Mouse (Mus musculus) adrenal gland, postnatal 25 days (tissue): ENCODE data around the gene Hdlbp. TPM values are rescaled to one million over a fixed set of nuclear protein-coding genes. Genes with fewer than 3 reads are reported as not detected.
A peak's percentile ranks its signal among the peaks of the same experiment; 100 is the strongest.
"Not testable (repeated sequence)": the region's sequence is repeated elsewhere in the genome, so short reads cannot be mapped to it uniquely, and the experiment has no call there.

Experiments used
- DNase-seq: peaks from one replicate; pipeline ENCODE4 v3.0.0; 2021; ENCODE audit warnings: mixed read lengths
- long read RNA-seq: library from polyadenylated mRNA; stranded (forward); transcript quantifications from one replicate; pipeline ENCODE4 v2.0.0, GENCODE M21; 2021
- total RNA-seq: library from RNA; stranded (reverse); gene quantifications from 2 replicates; pipeline ENCODE4 v1.2.3, GENCODE M21; 2021

Gene Hdlbp
- 339 and 351 TPM in 2 replicates for total RNA-seq
- long read RNA-seq, full-length matches to known transcripts, result 163 of 301 reads
- long read RNA-seq, partial matches to known transcripts, result 95 of 301 reads
- long read RNA-seq, other reads (novel, unspliced or antisense), result 43 of 301 reads

DNA sequence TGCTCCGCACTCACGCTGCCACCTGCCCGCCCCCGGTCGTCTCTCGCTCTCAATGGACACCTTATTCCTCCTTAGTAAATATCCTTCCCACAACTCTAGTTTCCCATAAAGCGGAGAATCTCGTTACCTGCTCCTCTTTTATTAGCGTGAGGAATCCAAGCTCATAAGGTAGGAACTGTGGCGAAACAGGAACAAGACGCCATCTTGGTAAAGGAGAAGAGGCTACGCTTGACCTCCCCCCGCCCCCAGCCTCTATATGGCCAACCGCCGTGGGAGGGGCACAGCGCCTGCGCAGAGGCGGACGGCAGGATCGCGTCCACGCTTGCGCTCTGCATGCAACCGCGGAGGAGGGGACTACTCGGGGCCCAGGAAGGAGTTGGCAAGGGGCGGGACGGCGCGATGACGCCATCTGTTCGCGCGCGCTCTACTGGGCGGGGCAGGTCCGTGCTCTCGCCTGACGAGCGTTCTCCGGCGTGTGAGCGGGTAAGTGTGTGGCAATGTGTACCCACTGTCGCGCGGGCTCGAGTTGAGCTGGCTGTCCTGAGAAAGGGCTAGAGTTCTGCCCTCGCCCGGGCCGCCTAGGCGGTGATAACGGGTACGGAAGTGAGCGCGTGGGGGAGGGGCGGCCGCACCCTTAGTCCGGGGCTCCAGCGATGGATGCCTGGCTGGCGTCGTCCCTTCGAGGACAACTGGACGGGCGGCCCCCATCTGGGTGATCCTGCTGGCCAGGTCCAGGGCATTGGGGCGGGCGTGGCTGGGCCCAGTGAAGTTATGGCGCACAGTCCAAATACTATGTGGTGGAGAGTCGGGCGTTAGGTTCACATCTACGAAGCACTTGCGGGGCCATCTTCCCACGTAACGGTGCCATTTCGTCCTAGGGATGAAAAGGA lies at the start of gene Hdlbp:
Gene Hdlbp, minus strand, starts transcription at position 230 of the 890 bp plus-strand sequence.
- peak; percentile 99 for DNase-seq

DNA sequence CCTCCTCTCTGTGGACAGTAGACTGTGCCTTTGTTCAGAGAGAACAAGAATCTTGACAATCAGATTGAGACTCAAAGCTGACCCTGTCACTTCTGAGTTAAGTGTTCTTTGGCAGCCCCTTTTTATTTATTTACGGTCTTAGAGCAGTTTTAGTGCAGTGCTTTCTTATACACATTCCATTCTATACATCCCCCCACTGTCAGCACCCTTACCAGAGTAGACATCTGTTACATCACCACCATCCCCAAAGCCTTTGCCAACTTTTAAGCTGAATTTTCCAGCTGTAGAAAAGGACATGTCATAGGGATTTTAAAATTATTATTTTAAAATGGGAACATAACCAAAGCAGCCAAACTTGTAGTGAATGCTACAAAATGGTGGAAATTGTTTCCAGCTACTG lies 43.7 kb upstream of the Hdlbp start:
- no peak for DNase-seq

DNA sequence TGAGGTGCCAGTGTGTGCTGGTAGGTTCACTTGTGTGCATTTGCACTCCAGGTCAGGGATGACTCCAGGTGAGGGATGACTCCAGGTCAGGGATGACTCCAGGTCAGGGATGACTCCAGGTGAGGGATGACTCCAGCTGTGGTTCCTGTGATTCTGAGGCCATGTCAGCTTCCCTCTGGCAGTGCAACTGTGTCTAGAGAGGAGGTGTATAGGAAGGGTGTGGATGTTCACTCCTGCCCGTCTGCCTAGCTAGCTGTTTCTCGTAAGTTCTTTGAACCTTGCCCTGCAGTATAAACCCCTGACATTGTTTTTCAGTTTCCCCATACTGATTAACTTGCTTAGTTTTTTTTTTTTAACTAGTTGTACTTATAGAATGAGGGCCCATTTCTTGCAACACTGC lies 42.9 kb upstream of the Hdlbp start:
- no peak for DNase-seq

- no peak for DNase-seq
Observed at GRCm38 (mm10) chr1:93513221-93513620, 34.6 kb upstream of the Hdlbp start.

DNA sequence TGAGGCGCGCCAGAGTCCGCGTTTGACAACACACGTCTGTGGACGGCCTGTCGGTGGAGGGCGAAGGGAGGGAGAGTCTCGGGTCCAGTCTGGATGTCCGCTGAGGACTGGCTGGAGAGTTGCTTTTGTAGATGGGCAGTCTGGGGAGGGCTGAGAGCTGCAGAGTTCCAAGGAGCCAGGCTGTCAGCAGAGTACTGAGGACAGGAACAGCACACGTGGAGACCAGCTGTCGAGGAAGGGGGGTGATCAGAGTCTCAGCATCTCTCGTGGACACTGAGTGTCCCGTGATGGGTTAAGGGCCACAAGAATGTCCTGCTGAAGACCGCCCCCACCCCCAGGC lies 33.7 kb upstream of the Hdlbp start:
- DNase-seq, result no peak

GRCm38 (mm10) chr1:93511585-93512350 lies 33.2 kb upstream of the Hdlbp start, which contains the start of gene Farp2:
Gene Farp2, plus strand, starts transcription at chr1:93512079.
- peak; percentile 97 for DNase-seq

DNA sequence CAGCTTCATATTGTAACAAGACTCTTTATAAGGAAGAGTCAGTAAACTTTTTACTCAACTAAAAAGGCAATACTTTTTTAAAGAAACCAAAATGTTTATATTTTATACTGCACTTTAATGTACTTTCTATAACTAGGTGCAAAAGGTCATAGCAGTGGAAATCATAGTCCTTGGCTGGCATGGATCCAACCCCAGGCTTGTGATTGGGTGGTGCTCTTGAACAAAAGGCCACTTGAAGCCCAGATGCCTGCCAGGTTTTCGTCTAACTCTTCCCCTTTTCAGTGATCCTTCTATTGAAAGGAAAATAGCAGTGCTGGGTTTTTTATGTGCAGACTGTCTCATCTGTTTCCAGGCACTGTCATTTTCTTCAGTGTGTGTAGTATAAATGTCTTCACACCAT lies 30.0 kb upstream of the Hdlbp start:
- not testable (repeated sequence) for DNase-seq

- no peak for DNase-seq
Observed at GRCm38 (mm10) chr1:93506944-93507676, 28.5 kb upstream of the Hdlbp start.

- DNase-seq, result no peak
Observed at GRCm38 (mm10) chr1:93495312-93495711, 16.7 kb upstream of the Hdlbp start.

DNA sequence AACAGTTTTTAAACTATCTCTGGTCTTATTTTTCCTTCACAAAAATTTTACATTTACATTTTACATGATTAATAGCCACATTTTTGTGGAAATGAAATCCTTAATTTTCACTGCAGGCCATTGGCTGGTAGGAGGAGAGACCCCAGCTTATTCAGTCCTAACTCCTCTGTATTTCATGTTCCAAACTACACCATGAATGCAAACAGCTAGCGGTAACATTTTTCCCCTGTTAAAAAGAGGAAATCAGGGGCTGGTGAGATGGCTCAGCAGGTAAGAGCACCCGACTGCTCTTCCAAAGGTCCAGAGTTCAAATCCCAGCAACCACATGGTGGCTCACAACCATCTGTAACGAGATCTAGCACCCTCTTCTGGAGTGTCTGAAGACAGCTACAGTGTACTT lies 7.7 kb upstream of the Hdlbp start:
- DNase-seq, result not testable (repeated sequence)

DNA sequence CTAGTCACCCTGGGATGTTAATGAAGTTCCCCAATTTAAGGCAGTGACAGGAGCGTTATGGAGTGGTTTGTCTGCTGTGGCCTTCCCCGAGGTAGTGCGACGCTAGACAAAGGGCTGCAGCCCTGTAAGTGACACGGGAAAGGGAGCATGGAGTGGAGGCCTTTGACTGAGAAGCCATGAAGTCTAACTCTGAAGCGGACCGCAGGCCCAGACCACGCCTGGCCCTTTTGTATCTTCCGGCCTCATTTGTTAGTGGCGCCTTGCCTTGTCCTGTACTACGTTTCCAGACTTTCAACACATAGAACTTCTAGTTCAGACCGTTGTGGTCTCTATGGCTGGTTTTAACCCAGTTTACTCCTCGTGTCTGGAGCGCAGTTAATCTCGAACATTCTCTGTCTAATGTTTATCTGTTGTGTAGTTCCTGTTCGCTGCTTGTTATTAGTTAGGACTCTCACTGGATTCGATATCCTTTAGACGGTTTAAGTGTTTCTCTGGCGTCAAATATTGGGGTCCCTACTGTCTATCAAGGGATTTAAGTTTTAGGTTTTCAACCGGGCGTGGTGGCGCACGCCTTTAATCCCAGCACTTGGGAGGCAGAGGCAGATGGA lies 965 bp upstream of the Hdlbp start:
- DNase-seq, result peak; percentile 15

- DNase-seq, result peak; percentile 97
Observed at GRCm38 (mm10) chr1:93477758-93478585, 643 bp downstream of the Hdlbp start.

- no peak for DNase-seq
Observed at GRCm38 (mm10) chr1:93475694-93476093, 2.9 kb downstream of the Hdlbp start.

DNA sequence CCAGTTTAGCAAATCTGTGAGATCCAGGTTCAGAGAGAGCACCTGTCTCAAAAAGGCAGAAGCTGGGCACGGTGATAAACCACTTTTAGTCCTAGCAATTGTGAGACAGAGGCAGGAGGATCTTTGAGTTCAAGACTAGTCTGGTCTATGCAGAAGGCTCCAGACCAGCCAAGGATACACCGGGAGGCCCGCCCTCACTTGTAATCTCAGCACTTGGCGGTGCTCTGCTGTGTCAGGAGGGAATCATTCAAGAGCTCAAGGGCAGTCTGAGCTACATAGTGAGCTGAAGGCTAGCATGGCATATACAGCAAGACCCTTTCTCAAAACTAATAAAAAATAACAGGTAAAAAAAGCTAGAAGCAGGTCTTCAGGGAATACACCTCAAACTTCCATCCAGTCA lies 10.0 kb downstream of the Hdlbp start:
- peak; percentile 54 for DNase-seq

- DNase-seq, result no peak
Observed at GRCm38 (mm10) chr1:93465746-93466145, 12.9 kb downstream of the Hdlbp start.

- no peak for DNase-seq
Observed at GRCm38 (mm10) chr1:93465066-93465465, 13.5 kb downstream of the Hdlbp start.

DNA sequence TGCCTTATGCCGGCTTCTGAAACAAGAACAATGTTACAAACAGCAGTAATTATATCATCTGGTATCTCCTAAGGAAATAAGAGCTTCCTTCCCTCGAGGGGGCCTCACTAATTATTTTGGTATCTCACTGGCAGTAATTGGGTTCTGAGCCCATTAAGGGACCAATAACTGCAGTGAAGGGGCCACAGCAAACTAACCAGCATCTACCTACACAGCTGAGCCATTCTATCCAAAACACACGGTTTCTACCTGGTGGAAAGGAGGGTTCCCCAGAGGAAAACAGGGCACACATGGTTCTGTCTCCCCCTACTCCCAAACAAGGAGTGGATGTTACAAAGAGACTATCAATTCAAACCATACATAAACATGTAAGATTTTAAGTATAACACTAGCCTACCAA lies 19.5 kb downstream of the Hdlbp start:
- no peak for DNase-seq

DNA sequence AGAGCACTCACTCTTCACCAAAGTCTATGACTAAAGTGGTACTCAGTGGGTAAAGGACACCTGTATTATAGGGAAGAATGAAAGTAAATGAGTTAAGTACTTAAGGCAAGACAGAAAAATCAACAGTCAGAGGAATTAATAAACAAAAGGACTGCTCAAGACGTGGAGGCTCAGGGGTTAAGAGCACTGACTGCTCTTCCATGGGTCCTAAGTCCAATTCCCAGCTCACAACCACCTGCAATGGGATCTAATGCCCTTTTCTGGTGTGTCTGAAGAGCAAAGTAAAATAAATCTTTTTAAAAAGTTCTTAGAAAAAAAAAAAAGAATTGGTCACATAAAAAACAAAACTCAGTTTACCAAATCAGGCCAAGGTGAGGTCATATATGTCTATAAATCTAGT lies 20.3 kb downstream of the Hdlbp start:
- no peak for DNase-seq

- no peak for DNase-seq
Observed at GRCm38 (mm10) chr1:93453721-93454255, 24.8 kb downstream of the Hdlbp start.

GRCm38 (mm10) chr1:93450118-93450517 lies 28.5 kb downstream of the Hdlbp start:
- DNase-seq, result not testable (repeated sequence)

DNA sequence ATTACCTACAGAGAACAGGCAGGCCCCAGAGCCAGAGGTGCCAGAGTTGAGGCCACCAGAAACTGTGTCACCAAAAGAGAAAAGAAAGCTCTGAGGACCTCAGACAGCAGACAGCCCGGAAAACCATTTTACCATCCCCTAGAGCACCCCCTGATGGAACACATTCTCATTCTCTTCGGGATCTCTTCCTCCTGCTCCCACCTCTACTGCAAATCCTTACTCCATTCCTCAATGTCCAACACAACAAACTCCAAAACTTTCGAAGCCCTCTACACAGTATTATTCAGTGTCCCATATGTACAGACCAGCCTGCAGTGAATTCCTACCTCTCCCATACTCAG lies 32.8 kb downstream of the Hdlbp start:
- DNase-seq, result no peak
